Mouse (Mus musculus): Measurements from ENCODE around the gene Flywch2. TPM values are rescaled to one million over a fixed set of nuclear protein-coding genes. Genes with fewer than 3 reads are reported as not detected.

Flywch2 gene
- polyA plus RNA-seq, 1 experiment from 2014 or later = 34.9 TPM

GRCm38 (mm10) chr17:23807918-23808317 is 22.0 kb upstream of the Flywch2 start:
- Histone ChIP-seq H3K4me3 (no peak overlapping the region), H3K27ac (no peak overlapping the region), H3K4me1 (replicated peaks) (peaks cover 27% of the 10 kb centered on the region), H3K36me3 (peaks cover 64% of the 10 kb centered on the region), H3K27me3 (ENCODE audit: insufficient read depth, poor library complexity, severe bottlenecking) (no peaks in the 10 kb centered on the region), H3K9me3 (no peaks in the 10 kb centered on the region)
- 90% methylated on average over 3 of the region's 3 CpGs for WGBS
- no peak for DNase-seq (ENCODE audit: low spot score)

GRCm38 (mm10) chr17:23806867-23807266 is 21.0 kb upstream of the Flywch2 start:
- Histone ChIP-seq H3K9me3 (no peaks in the 10 kb centered on the region), H3K36me3 (peaks cover 54% of the 10 kb centered on the region), H3K4me1 (replicated peaks) (peaks cover 33% of the 10 kb centered on the region), H3K27me3 (ENCODE audit: insufficient read depth, poor library complexity, severe bottlenecking) (no peaks in the 10 kb centered on the region), H3K4me3 (peak overlapping the region; percentile 99; the same call in 1 of the 2 replicates), H3K27ac (no peak overlapping the region)
- DNase-seq (ENCODE audit: low spot score) = no peak
- 84% methylated on average over 25 of the region's 25 CpGs for WGBS

- H3K9me3 ChIP-seq = no peaks in the 10 kb centered on the region
- no peak for DNase-seq (ENCODE audit: low spot score)
- H3K27me3 ChIP-seq (ENCODE audit: insufficient read depth, poor library complexity, severe bottlenecking) = no peaks in the 10 kb centered on the region
- H3K36me3 ChIP-seq = peaks cover 31% of the 10 kb centered on the region
- WGBS = 13% methylated on average over 8 of the region's 8 CpGs
- H3K4me1 ChIP-seq (replicated peaks) = peaks cover 37% of the 10 kb centered on the region
- peak overlapping the region; percentile 98 for H3K27ac ChIP-seq
- peak overlapping the region; percentile 99 for H3K4me3 ChIP-seq
Measured at GRCm38 (mm10) chr17:23804426-23805085, 18.7 kb upstream of the Flywch2 start.

GRCm38 (mm10) chr17:23803366-23804041 is 17.6 kb upstream of the Flywch2 start:
- Histone ChIP-seq H3K27me3 (ENCODE audit: insufficient read depth, poor library complexity, severe bottlenecking) (no peaks in the 10 kb centered on the region), H3K36me3 (peaks cover 20% of the 10 kb centered on the region), H3K9me3 (no peaks in the 10 kb centered on the region), H3K4me3 (peak overlapping the region; percentile 99), H3K27ac (peak overlapping the region; percentile 98), H3K4me1 (replicated peaks) (peaks cover 37% of the 10 kb centered on the region)
- under 1% methylated on average over 83 of the region's 83 CpGs for WGBS
- DNase-seq (ENCODE audit: low spot score) = peak; percentile 87

GRCm38 (mm10) chr17:23802746-23803365 is 17.0 kb upstream of the Flywch2 start:
- Histone ChIP-seq H3K4me3 (peak overlapping the region; percentile 99), H3K27ac (peak overlapping the region; percentile 98), H3K4me1 (replicated peaks) (peaks cover 37% of the 10 kb centered on the region), H3K27me3 (ENCODE audit: insufficient read depth, poor library complexity, severe bottlenecking) (no peaks in the 10 kb centered on the region), H3K9me3 (no peaks in the 10 kb centered on the region), H3K36me3 (peaks cover 15% of the 10 kb centered on the region)
- DNase-seq (ENCODE audit: low spot score) = peak; percentile 97
- under 1% methylated on average over 60 of the region's 60 CpGs for WGBS

GRCm38 (mm10) chr17:23801627-23802026 is 15.7 kb upstream of the Flywch2 start:
- DNase-seq (ENCODE audit: low spot score) = no peak
- WGBS = 93% methylated on average over 10 of the region's 10 CpGs
- Histone ChIP-seq H3K4me1 (replicated peaks) (peaks cover 31% of the 10 kb centered on the region), H3K36me3 (peaks cover 5% of the 10 kb centered on the region), H3K27me3 (ENCODE audit: insufficient read depth, poor library complexity, severe bottlenecking) (no peaks in the 10 kb centered on the region), H3K9me3 (no peaks in the 10 kb centered on the region), H3K27ac (peak overlapping the region; percentile 45; the same call in 1 of the 2 replicates), H3K4me3 (no peak overlapping the region)

- Histone ChIP-seq H3K4me1 (replicated peaks) (peaks cover 6% of the 10 kb centered on the region), H3K4me3 (no peak overlapping the region), H3K27me3 (ENCODE audit: insufficient read depth, poor library complexity, severe bottlenecking) (no peaks in the 10 kb centered on the region), H3K27ac (no peak overlapping the region), H3K36me3 (peaks cover 3% of the 10 kb centered on the region; the same call in 1 of the 2 replicates), H3K9me3 (no peaks in the 10 kb centered on the region)
- 76% methylated on average over 7 of the region's 7 CpGs for WGBS
- DNase-seq (ENCODE audit: low spot score) = no peak
Measured at GRCm38 (mm10) chr17:23797316-23797715, 11.4 kb upstream of the Flywch2 start.

GRCm38 (mm10) chr17:23795323-23795722 is 9.4 kb upstream of the Flywch2 start:
- Histone ChIP-seq H3K4me3 (no peak overlapping the region), H3K27ac (no peak overlapping the region), H3K36me3 (peaks cover 3% of the 10 kb centered on the region; the same call in 1 of the 2 replicates), H3K27me3 (ENCODE audit: insufficient read depth, poor library complexity, severe bottlenecking) (no peaks in the 10 kb centered on the region), H3K4me1 (replicated peaks) (peaks cover 8% of the 10 kb centered on the region), H3K9me3 (no peaks in the 10 kb centered on the region)
- 95% methylated on average over 8 of the region's 8 CpGs for WGBS
- no peak for DNase-seq (ENCODE audit: low spot score)

- Histone ChIP-seq H3K27ac (peak overlapping the region; percentile 94), H3K27me3 (ENCODE audit: insufficient read depth, poor library complexity, severe bottlenecking) (no peaks in the 10 kb centered on the region), H3K4me1 (replicated peaks) (peaks cover 24% of the 10 kb centered on the region), H3K36me3 (no peaks in the 10 kb centered on the region), H3K9me3 (no peaks in the 10 kb centered on the region), H3K4me3 (peak overlapping the region; percentile 54)
- 73% methylated on average over 2 of the region's 2 CpGs for WGBS
- no peak for DNase-seq (ENCODE audit: low spot score)
Measured at GRCm38 (mm10) chr17:23791079-23791357, 5.1 kb upstream of the Flywch2 start.

GRCm38 (mm10) chr17:23790269-23791078 is 4.6 kb upstream of the Flywch2 start, which contains the start of gene Srrm2:
TSS of gene Srrm2 (plus strand) at chr17:23790532.
- Histone ChIP-seq H3K27me3 (ENCODE audit: insufficient read depth, poor library complexity, severe bottlenecking) (no peaks in the 10 kb centered on the region), H3K36me3 (no peaks in the 10 kb centered on the region), H3K9me3 (no peaks in the 10 kb centered on the region), H3K4me3 (peak within 1 kb of the TSS; percentile 54), H3K4me1 (replicated peaks) (peaks cover 29% of the 10 kb centered on the region), H3K27ac (peak within 1 kb of the TSS; percentile 94)
- peak; percentile 81 for DNase-seq (ENCODE audit: low spot score)
- WGBS = 1% methylated on average over 29 of the region's 29 CpGs

- Histone ChIP-seq H3K4me3 (peak overlapping the region; percentile 54), H3K27ac (peak overlapping the region; percentile 94), H3K9me3 (no peaks in the 10 kb centered on the region), H3K4me1 (replicated peaks) (peaks cover 33% of the 10 kb centered on the region), H3K36me3 (no peaks in the 10 kb centered on the region), H3K27me3 (ENCODE audit: insufficient read depth, poor library complexity, severe bottlenecking) (no peaks in the 10 kb centered on the region)
- DNase-seq (ENCODE audit: low spot score) = peak; percentile 13
- WGBS = 8% methylated on average over 8 of the region's 8 CpGs
Measured at GRCm38 (mm10) chr17:23789749-23790268, 3.9 kb upstream of the Flywch2 start.

- Histone ChIP-seq H3K4me1 (replicated peaks) (peaks cover 33% of the 10 kb centered on the region), H3K9me3 (no peaks in the 10 kb centered on the region), H3K4me3 (no peak overlapping the region), H3K36me3 (no peaks in the 10 kb centered on the region), H3K27me3 (ENCODE audit: insufficient read depth, poor library complexity, severe bottlenecking) (no peaks in the 10 kb centered on the region), H3K27ac (no peak overlapping the region)
- WGBS = 91% methylated on average over 4 of the region's 4 CpGs
- no peak for DNase-seq (ENCODE audit: low spot score)
Measured at GRCm38 (mm10) chr17:23788973-23789372, 3.1 kb upstream of the Flywch2 start.
